Mouse (Mus musculus) left cerebral cortex, adult 11 months (tissue): ENCODE results near the gene Znhit3.

Experiments
- DNase-seq: peaks from one replicate; pipeline ENCODE4 v3.0.0; 2022; ENCODE audit warnings: low spot score

Gene Znhit3

GRCm38 (mm10) chr11:84920981-84921380, 4.8 kb upstream of the Znhit3 start:
- no peak for DNase-seq

- DNase-seq, result no peak
Observed at GRCm38 (mm10) chr11:84919951-84920350, 3.8 kb upstream of the Znhit3 start.

DNA sequence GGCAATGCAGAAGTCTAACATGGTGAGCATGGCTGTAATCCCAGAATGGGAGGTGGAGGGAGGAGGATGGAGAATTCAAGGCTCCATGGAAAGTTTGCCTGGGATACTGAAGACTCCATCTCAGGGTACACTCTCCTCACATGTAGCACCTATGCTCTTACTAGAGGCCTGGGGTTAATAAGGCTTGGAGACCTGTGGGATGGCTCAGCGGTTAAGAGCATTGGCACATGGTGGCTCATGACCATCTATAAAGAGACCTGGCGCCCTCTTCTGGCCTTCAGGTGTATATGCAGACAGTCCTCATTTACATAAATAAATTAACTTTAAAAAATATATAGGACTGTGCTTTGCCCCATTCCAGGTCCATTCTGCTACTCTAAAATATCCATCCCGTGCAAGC, 3.1 kb upstream of the Znhit3 start:
- no peak for DNase-seq

DNA sequence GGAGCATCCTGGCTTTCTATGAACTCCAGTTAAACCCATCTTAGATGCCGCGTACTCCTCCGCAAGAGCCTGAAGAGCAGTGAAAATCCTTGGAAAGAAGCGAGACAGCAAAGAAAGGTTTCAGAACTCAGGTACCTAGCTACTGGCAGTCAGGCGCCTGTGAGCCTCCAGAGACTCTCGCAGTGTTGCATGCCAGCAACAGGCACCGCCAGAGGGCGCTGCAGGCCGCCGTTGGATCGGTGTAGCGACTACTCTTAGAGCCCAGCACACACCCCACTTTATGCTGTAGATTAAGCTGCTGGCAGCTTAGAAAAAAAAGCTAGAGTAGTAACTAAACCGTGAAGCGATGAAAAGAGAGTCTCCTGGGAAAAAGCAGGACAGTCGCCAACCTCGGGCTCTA, 2.3 kb upstream of the Znhit3 start:
- peak; percentile 51 for DNase-seq

DNA sequence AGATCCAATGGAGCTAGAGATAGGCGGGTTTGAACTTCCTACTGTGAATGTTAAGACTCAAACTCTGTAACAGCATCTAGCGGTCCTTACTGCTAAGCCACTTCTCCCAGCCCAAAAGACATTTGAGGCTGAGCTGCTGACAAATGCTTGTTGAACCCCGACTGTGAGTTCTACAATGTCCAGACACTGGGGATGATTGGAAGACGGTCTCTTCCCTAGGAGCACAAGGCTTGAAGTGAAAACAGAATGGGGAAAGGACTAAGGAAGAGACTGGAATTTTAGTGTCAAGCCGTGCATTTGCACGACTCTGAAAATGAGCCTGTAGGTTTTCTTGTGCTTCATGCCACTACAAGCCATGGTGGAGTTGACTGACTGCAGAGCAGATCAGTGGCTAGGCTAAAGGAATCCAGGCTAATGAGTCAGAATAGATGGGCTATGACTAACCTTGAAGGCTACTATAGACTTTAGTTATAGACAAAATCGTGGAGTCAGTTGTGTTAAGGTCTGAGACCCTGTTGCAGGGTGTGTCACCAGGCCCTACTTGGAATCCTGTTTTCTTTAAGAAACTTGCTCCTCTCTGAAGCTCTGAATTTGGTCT, 636 bp upstream of the Znhit3 start:
- no peak for DNase-seq

GRCm38 (mm10) chr11:84914673-84915072, 1.5 kb downstream of the Znhit3 start:
- DNase-seq, result no peak

DNA sequence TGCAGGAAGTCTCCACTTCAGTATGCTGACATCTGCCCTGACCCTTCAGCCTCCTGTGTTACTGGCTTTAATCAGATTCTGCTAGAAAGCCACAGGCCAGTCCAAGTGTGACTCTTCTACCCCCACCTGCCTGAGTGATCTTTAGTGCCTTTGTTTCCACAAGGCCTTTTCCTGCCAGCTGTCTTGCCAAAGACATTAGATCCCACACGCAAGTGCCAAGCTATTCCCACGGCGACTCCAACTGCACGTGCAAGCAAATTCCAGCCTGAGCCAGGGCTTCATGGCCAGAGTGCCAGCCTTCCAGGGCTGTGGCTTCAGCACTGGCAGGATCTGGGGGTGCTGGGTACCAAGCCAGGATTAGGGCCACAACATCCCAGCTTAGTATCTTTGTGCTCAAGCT, 5.8 kb downstream of the Znhit3 start:
- no peak for DNase-seq

GRCm38 (mm10) chr11:84908480-84908879, 7.7 kb downstream of the Znhit3 start:
- DNase-seq, result no peak

GRCm38 (mm10) chr11:84907081-84907480, 9.1 kb downstream of the Znhit3 start:
- no peak for DNase-seq

- DNase-seq, result peak; percentile 19
Observed at GRCm38 (mm10) chr11:84904597-84905144, 11.5 kb downstream of the Znhit3 start.

DNA sequence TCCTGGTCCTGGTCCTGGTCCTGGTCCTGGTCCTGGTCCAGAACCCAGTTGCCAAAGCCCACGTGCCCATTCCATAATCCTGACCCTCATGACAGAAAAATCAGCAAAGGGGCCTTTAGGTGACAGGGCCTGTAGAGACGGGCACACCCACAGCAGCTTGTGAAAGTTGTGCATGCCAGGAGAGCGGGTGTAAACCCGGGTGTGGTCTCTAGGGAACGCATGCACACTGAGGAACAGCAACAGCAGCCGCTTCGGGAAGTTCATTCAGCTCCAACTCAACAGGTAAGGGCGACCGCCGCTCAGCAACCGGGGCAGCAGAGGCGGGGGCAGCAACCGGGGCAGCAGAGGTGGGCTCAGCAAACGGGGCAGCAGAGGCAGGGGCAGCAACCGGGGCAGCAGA, 23.1 kb downstream of the Znhit3 start:
- no peak for DNase-seq

- no peak for DNase-seq
Observed at GRCm38 (mm10) chr11:84891705-84892104, 24.5 kb downstream of the Znhit3 start.

DNA sequence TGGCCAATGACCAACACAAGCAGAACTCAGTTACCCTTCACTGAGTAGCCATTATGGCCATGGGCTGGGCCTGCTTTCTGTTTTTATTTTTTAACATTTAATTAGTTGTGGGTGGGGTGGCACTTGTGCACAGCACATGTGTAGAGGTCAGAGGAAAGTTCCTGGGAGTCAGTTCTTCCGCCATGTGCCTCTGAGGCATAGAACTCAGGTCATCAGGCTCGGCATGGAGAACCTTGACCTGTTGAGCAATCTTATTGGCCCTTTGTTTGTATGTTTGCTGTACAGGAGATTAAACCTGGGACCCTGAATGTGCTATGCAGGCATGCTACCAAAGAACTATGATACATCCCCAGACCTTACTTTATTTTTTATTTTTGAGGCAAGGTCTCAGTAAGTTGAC, 26.7 kb downstream of the Znhit3 start:
- DNase-seq, result no peak

DNA sequence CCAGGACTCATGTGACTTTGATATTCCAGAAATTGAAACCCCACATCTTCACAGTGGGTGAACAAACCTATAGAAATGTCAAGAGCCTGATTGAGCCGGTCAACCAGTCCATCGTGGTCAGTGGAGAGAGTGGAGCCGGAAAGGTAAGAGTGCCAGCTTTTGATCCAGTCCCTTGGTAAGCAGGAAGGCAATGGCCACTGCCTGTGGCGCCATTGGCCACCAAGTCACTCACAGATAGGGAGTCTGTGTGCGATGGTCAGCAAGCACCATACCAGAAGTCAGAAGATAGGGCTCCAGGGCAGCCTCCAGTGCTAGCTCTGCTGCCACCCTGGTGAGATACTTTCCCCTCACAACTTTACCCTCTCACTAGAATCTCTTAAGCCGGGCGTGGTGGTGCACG, 28.1 kb downstream of the Znhit3 start:
- DNase-seq, result no peak

GRCm38 (mm10) chr11:84886767-84887511, 29.2 kb downstream of the Znhit3 start:
- no peak for DNase-seq

DNA sequence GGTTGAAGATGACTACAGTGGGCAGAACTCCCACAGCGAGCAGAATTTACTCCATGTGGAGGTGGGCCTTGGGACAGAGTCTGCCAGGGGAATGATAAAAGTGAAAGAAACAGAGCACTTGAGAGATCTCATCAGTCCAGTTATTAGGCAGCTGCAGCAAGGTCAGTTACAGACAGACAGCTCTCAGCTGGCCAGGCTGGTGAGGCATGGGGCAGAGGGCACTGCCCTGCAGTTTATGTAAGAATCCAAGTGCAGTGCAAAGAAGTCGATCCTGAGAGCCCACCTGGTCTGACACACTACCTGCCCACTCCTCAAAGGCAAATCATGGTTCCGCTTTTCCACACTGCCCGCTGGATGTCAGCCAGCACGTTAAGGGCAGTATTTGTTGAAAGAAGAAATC, 29.9 kb downstream of the Znhit3 start:
- no peak for DNase-seq

DNA sequence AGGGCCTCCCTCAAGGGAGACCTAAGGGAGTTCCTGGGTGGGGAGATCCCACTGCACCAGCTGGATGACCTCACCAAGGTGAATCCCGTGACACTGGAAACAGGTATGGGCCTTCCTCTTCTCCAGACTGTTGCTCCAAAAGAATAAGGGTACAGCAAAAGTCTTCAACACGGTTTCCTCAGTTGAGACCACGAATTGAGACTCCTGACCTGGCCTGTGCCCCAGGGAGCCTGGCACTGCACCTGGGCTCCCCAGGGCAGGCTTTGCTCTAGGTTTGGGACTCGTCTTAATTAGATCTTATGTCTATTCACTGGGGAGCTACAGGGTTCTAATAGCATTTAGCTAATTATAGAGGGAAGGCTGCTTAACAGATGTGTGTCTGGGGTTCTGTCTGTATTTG, 30.9 kb downstream of the Znhit3 start:
- DNase-seq, result no peak

DNA sequence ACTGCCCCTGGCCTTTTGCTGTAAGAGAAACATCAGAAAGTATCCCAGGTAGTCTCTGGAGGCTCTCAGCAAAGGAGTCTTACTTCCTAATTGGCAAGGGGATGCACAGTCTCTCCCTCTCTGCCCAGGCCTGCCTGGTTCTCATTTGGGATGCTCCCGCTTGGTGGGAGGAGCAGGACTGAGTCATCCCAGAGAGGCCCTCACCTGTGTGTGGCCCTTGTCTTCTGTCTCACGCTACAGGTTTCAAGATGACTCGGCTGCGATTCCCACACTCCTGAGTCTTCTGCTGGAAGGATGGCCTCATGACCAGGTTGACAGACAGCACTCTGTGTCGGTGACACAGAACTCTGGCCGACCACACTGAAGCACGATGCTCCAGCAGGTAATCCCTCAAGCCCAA, 33.8 kb downstream of the Znhit3 start:
- no peak for DNase-seq

DNA sequence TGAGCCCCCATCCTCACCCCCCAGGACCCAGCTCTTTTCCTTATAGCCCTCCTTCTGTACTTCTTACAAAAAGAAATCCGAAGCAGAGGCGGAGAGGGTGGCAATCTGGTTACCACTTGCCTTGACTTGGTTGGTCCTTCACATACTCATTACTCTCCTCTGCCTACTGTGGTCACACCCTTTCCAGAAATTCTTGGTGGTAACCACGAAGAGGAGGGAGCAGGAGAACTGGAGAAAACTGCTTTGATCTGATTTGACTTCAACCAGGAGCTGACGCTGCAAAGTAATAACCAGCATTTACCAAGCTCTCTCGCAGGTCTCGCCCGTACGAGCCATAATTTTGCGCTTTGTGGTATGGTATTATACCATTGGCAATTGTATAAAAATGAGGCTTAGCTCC, 35.2 kb downstream of the Znhit3 start:
- no peak for DNase-seq

DNA sequence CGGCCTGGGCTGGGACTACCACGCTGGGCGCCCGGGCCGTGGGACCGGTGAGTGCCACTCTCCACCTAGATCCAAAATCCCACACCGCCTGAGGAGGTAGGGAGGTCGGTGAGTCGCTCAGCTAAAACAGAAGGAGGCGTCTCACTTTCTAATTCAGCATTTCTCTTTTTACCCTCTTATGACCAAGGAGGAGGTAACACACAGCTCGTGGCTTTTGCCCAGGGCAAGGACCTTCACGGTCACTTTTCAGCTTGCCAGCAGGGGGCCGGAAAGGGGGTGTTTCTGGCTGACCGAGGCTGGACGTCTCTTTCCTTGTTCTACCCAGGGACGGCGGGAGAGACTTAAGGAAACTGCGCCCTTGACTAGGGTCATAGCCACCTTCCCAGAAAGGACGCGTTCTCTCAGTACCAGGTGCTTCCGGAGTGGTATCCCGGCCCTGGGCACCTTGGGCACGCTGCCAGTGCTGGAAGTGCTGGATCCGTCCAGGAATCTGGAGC, 35.7 kb downstream of the Znhit3 start:
- no peak for DNase-seq

DNA sequence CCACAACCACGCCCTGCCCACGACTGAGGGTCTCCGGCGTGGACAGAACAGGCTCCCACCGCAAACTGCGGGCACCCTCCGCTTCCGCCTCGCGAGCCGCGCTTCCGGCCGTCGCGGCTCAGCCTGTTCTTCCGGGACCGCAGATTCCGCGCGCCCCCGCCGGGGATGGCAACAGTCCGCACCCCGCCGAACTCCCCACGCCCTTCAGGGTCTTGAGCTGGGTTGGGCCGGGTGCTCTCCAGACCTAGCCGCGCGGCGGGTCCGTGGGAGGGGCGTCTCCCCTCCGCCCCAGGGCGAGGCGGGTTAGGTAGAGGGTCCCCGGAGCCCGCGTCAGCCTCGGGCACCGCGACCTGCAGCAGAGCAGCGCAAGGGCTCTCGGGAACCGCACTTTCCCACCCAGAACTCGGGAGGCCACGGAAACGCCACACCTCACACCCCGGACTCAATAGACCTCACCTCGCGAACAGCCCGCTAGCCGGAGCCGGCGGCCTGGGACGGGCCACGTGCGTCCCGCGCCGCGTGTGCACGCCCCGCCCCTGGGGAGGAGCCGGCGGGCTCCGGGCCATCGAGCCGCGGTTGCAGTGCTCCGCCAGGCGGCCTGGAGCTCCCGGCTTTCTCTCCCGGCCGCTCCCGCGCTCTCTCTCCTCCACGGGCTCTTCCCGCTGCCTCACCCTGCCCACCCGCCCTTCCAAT, 36.2 kb downstream of the Znhit3 start, which contains the start of the genes Myo19 and Pigw:
Myo19 (plus strand) TSS at position 377 of the 693 bp plus-strand sequence.
Pigw (minus strand) TSS at position 514 of the 693 bp plus-strand sequence.
- DNase-seq, result peak; percentile 59

DNA sequence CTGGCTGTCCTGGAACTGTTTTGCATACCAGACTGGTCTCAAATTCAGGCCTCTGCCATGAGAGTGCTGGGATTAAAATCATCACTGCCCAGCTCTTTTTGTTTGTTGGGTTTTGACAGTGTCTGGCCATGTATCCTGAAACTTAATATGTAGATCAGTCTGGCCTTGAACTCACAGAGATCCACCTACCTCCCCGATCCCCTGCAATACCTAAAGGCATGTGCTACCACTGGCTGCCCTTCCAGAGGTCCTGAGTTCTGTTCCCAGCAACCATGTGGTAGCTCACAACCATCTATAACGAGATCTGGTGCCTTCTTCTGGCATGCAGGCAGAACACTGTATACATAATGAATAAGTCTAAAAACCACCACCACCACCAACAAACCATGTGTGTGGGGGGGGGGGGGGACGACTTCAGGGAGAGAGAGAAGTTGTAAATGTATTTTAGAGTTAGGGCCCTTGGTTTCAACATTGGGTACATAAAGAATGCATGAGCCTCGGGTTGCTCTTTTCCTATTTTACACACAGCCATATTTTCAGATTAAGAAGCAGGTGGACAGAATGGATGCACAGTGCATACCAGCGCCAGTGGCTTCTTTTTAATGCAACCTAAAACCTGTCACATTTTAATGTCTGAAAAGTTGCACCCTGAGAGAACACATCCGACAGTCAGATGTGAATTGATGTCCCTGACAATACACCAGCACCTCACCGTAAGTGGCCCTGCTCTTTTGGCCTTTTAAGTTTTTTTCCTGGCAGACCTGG, 37.0 kb downstream of the Znhit3 start:
- no peak for DNase-seq
